Mouse (Mus musculus) neural tube, embryonic 14.5 days (tissue): ENCODE measurements at regions not wholly inside any gene's neighbourhood (a gene's known extent, or its start where the extent isn't known, plus 50 kb on each side); places are given as distances from the start of the nearest gene placed in this dataset.

ENCODE experiments used
- ATAC-seq: fragments of 200-750 bp; cut with Nextera tagmentation; 2 replicates; pipeline ENCODE4 v1.8.0; 2017; ENCODE audit warnings: low read depth, mild to moderate bottlenecking, moderate TSS enrichment, moderate library complexity
- H3K27ac ChIP-seq: fragments of 300-500 bp; sonication (generic); 2 replicates; pipeline ENCODE4 v1.5.1; 2014; ENCODE audit warnings: low read depth, mild to moderate bottlenecking, control low read depth, low read length, moderate library complexity, mixed read lengths
- H3K27me3 ChIP-seq: fragments of 300-500 bp; sonication (generic); 2 replicates; pipeline ENCODE4 v1.6.1; 2014; ENCODE audit warnings: low read length; ENCODE audit not compliant: control insufficient read depth, insufficient read depth
- H3K36me3 ChIP-seq: fragments of 300-500 bp; sonication (generic); 2 replicates; pipeline ENCODE4 v1.6.1; 2014; ENCODE audit warnings: low read length, mixed read lengths; ENCODE audit not compliant: control insufficient read depth, insufficient read depth
- H3K4me1 ChIP-seq: fragments of 300-500 bp; sonication (generic); 2 replicates; pipeline ENCODE4 v1.6.1; 2014; ENCODE audit warnings: low read length; ENCODE audit not compliant: control insufficient read depth, insufficient read depth
- H3K4me2 ChIP-seq: fragments of 300-500 bp; sonication (generic); 2 replicates; pipeline ENCODE4 v1.6.1; 2014; ENCODE audit warnings: mild to moderate bottlenecking, low read depth, low read length, control low read depth
- H3K4me3 ChIP-seq: fragments of 300-500 bp; sonication (generic); 2 replicates; pipeline ENCODE4 v1.5.1; 2014; ENCODE audit warnings: low read depth, low read length, control low read depth, mixed read lengths
- H3K9ac ChIP-seq: fragments of 300-500 bp; sonication (generic); replicated peaks from 2 replicates; pipeline ENCODE4 v1.6.1; 2014; ENCODE audit warnings: low read depth, mild to moderate bottlenecking, control low read depth, low read length, mixed read lengths
- H3K9me3 ChIP-seq: fragments of 300-500 bp; sonication (generic); 2 replicates; pipeline ENCODE4 v1.6.1; 2016; ENCODE audit warnings: low read length; ENCODE audit not compliant: control insufficient read depth
- WGBS: fragments of 180-500 bp; shearing (Covaris S2); extraction: QIAGEN DNeasy Blood & Tissue Kit; methylation state at CpG from one replicate; pipeline ENCODE4 v1.1.7; 2014; 5-methylcytosine and 5-hydroxymethylcytosine counted together

DNA sequence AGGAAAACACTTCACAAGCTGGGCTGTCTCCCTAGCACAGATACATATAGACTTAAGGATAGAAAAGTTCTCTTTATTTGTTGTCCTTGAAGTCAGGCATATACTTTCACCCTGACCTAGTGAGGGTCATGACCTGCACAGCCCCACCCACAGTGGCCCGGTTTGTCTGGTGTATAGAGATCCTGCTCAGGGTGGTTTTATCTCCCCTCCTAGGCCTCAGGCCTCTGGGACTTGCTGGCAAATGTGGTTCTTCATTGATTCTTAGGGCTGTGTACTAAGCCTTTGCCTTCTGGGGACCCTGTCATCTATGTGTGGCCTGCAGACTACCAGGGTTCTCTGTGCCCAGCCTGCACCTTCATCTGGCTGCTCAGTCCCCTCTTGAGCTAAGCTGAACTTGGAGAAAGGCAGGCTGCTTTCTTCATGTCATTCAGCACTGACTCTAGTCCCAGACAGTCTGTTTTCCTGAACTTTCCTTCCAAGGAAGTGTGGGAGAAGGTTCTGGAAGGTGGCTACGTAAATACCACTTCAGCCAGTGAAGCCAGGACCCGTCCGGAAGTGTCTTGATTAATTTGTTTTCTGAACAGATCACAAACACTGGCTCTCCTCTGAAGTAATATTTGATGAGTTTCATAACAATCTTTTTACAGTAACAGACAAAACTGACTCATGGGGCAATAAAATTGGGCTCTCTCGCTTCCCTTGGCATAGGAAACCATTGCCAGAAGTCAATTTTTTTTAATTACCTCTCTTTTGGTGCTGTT is 135.0 kb upstream of the Dapk1 start:
- WGBS: 84% methylated on average over 5 of the region's 5 CpGs
- no peak overlapping the region for H3K4me2 ChIP-seq
- no peak for ATAC-seq
- H3K4me1 ChIP-seq: no peaks in the 10 kb centered on the region
- H3K36me3 ChIP-seq: no peaks in the 10 kb centered on the region
- no peak overlapping the region for H3K27ac ChIP-seq
- no peaks in the 10 kb centered on the region for H3K9me3 ChIP-seq
- no peak overlapping the region for H3K4me3 ChIP-seq
- no peaks in the 10 kb centered on the region for H3K27me3 ChIP-seq
- no peak overlapping the region for H3K9ac ChIP-seq

DNA sequence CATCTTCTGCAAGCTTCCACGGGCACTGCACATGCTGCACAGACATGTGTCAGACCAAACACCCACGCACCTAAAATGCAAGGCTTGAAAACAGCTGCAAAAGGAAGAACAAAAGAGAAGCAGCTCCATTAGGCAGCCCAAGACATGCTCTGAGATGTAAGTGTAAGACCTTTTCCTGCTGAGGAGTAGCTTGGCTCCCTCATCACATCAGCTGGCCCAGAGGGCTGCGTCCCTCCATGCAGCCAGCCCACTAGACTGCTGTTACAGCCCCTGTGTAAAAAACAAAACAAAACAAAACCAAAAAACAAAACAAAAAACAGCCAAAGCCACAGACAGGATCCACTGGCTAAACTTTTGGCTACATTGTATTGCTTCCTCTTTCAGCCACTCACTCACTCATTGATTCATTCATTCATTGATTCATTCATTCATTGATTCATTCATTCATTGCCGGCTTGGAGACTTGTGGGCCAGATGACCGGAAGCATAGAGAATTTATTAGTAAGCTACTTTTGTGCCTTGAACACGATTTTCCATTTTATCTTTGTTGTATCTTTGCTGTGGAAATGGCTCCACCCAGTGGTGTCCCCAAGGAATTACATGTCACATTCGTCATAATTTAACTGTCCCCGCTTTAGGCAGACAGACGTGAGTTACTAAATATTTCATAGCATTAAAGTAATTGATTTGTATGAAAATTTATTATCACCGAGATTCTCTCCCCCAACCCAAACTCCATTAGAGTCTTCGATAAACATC is 133.7 kb upstream of the Dapk1 start:
- Histone ChIP-seq H3K36me3 (no peaks in the 10 kb centered on the region), H3K27ac (no peak overlapping the region), H3K4me2 (no peak overlapping the region), H3K4me1 (no peaks in the 10 kb centered on the region), H3K27me3 (no peaks in the 10 kb centered on the region), H3K9me3 (no peaks in the 10 kb centered on the region), H3K9ac (no peak overlapping the region), H3K4me3 (no peak overlapping the region)
- 21% methylated on average over 11 of the region's 11 CpGs for WGBS
- ATAC-seq: no peak

DNA sequence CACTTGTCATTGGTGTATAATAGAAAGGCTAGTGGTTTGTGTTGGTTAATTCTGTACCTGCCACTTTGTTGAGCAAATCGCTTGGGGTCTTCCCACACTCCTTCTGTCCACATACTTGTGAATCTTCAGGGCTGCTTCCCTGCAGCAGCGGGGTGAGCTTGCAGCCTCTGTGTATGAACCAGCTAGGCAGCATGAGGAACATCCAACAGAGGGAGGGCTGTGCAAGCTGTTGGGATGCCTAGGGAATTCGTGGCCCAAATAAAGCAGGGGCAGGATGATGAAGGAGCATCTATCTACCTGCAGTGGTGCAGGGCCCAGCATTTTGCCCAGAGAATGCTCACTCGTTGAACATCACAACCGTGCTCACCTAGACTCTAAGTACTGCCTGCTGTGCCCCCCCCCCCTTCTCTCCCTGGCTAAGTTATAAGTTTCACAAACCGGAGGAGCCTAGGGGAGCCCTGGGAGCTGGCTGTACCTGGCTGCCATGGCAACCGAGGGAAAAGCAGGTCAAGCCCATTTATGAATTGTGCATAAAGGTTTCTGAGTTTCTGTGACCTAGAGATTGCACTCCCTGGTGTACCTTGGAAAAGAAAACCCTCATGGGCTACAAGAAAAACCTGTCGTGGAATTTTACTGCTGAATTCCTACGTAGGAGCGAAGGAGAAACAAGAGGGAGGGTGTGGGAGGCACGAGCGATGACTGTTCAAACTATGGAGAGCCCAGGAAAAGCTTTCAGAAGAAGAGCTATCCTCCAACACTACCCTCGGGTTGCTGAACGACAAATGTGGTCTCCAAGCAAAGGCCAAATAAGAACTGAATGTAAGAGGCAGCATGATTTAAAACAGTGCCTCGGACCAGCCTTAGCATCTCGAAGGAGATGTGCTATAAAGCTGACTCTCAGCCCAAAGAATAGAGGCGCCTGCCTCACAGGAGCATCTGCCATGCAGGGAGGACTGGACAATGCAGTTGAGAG is 131.0 kb upstream of the Dapk1 start:
- no peak for ATAC-seq
- Histone ChIP-seq H3K27me3 (no peaks in the 10 kb centered on the region), H3K4me2 (no peak overlapping the region), H3K27ac (no peak overlapping the region), H3K9ac (no peak overlapping the region), H3K4me1 (no peaks in the 10 kb centered on the region), H3K9me3 (no peaks in the 10 kb centered on the region), H3K4me3 (no peak overlapping the region), H3K36me3 (no peaks in the 10 kb centered on the region)
- WGBS: 75% methylated on average over 17 of the region's 17 CpGs

DNA sequence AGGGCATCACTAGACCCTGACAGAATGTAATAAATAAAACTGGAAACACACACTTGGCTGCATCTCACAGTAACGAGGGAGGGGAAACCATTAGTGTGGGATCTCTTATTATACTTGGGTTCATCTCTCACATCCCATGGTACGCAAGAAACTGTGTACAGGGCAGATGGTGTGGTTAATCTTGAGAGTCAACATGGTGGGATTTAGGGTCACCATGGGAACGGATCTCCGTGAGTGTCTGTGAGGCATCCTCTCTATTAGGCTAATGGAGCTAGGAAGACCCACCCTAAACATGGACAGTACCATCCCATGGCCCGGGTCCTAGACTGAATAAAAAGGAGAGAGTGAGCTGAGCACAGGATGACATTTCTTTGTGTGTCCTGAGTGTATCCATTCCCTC is 130.1 kb upstream of the Dapk1 start:
- no peak overlapping the region for H3K9ac ChIP-seq
- no peaks in the 10 kb centered on the region for H3K9me3 ChIP-seq
- no peaks in the 10 kb centered on the region for H3K36me3 ChIP-seq
- no peak for ATAC-seq
- H3K4me1 ChIP-seq: no peaks in the 10 kb centered on the region
- H3K27ac ChIP-seq: no peak overlapping the region
- WGBS: 63% methylated on average over 5 of the region's 5 CpGs
- no peak overlapping the region for H3K4me2 ChIP-seq
- no peak overlapping the region for H3K4me3 ChIP-seq
- no peaks in the 10 kb centered on the region for H3K27me3 ChIP-seq

DNA sequence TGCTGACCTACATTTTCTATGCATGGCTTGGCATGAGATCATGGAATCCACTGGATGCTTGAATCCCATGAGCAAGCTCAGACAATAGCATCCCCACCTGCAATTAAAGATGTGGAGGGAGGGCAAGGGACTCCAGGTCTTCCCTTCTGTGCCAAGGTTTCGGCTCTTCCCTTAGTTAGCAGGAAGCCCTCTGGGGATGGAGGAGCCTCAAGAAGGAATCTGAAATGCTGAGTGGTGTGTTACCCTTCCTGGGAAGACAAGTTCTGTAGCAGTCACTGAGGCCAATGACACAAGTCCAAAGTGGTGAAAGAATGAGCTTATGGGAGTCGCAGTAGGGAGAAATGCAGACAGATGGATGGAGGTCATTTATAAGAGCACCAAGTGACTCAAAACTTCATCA is 125.4 kb upstream of the Dapk1 start:
- H3K27ac ChIP-seq: no peak overlapping the region
- H3K36me3 ChIP-seq: no peaks in the 10 kb centered on the region
- H3K4me3 ChIP-seq: no peak overlapping the region
- H3K4me1 ChIP-seq: peaks cover 10% of the 10 kb centered on the region
- no peak overlapping the region for H3K9ac ChIP-seq
- H3K27me3 ChIP-seq: no peaks in the 10 kb centered on the region
- H3K9me3 ChIP-seq: no peaks in the 10 kb centered on the region
- H3K4me2 ChIP-seq: no peak overlapping the region
- WGBS: 95% methylated on average over 2 of the region's 2 CpGs
- ATAC-seq: no peak

DNA sequence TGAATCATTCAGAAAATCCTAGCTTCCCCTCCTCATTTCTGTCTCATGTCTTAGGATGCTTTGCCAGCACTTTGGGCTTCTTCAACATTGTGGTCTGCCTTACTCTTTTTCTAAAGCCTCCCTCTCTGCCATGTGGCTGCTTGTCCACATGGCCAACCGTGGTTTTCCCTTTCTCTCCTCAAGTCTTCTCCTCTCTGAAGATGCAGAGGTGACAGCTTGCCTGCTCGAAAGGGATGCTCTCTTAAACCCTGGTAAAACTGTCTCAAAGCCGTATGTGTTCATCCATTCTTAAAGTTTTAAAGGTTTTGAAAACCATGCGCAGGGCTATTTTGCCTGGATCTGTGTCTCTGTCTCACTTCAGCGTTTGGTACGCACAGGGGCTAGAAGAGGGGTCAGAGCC is 123.4 kb upstream of the Dapk1 start:
- Histone ChIP-seq H3K9me3 (no peaks in the 10 kb centered on the region), H3K4me3 (no peak overlapping the region), H3K27me3 (no peaks in the 10 kb centered on the region), H3K9ac (no peak overlapping the region), H3K27ac (no peak overlapping the region), H3K4me1 (peaks cover 10% of the 10 kb centered on the region), H3K4me2 (no peak overlapping the region), H3K36me3 (no peaks in the 10 kb centered on the region)
- no peak for ATAC-seq
- WGBS: 79% methylated on average over 6 of the region's 6 CpGs

DNA sequence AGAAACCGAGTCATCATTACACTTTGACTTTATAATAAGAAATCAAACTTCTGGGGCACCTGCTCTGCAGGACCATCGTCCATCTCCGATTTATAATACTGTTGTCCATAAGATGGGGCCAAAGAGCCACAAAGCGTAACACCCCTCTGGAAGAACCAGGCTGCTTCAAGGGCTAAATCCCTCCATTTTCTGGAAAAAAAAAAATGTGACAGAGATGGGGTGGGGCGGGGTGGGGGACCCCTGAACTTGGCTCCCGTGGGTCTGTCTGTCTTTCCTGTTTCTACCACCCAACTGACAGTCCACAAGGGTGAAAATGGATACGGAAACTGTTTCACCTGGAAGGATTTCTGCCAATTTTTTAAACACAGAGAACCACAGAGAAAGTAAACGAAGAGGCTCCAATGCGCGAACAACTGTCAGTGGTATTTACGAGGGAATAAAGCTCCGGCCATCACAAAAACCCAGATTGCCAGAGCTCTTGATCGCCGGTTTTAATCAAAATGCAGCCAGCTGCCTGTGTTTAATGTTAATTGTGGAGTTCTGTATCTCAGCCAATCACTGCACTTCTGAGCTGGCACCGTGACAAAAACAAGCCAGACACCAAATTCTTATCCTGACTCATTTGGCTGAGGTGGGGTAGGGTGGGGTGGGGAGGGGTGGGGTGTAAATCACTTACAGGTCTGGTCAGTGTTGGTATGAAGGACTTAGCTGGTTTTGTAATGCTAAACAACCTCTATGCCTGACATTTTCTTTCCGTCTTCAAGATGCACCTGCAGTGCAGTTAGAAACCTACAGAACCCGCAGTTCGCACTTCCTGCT is 122.5 kb upstream of the Dapk1 start:
- Histone ChIP-seq H3K4me2 (peak overlapping the region; percentile 56), H3K27ac (no peak overlapping the region), H3K9me3 (no peaks in the 10 kb centered on the region), H3K4me1 (peaks cover 10% of the 10 kb centered on the region), H3K27me3 (no peaks in the 10 kb centered on the region), H3K36me3 (no peaks in the 10 kb centered on the region), H3K9ac (no peak overlapping the region), H3K4me3 (peak overlapping the region; percentile 18)
- 4% methylated on average over 18 of the region's 18 CpGs for WGBS
- peak; percentile 56 for ATAC-seq

DNA sequence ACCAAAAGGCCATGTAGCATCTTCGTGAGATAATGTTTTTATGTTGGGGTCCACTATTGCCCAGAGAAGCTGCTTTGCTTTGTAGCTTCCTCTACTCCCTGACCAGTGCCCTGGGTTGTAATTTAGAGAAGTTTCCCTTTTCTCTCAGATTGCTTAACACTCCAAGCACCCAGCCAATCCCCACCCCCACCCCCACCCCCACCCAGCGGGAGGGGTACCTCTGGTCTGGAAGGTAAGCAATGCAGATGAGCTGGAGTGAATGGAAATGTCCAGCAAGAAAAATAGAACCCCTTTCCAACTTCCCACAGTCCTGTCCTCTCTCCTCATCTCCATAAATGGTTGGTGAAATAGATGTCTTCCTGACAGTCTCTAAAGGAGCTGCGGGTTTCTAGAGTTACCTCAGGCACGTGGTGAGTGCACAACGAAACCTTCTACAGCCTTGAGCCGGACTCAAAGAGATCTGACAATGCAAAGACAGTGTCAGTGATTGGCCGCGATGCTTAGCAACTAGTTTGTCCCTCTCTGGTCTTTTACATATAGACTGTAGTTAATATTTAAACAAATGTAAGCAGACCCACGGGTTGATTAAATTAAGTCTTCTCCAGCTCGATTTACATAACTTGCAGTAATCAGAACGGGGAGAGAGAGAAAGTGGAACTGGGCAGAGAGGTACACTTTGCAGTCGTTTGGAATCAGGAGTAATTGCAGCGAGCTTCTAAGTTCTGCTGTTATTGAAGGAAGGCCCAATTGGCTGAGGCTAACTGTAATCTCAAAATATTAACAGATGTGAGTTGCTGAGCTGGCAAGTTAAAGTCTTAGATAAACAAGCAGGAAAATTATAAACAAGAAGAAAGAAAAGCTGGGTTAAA is 121.7 kb upstream of the Dapk1 start:
- peak; percentile 36 for ATAC-seq
- no peaks in the 10 kb centered on the region for H3K36me3 ChIP-seq
- H3K27me3 ChIP-seq: no peaks in the 10 kb centered on the region
- H3K27ac ChIP-seq: no peak overlapping the region
- no peaks in the 10 kb centered on the region for H3K9me3 ChIP-seq
- 11% methylated on average over 13 of the region's 13 CpGs for WGBS
- H3K9ac ChIP-seq: no peak overlapping the region
- H3K4me1 ChIP-seq: peaks cover 10% of the 10 kb centered on the region
- no peak overlapping the region for H3K4me3 ChIP-seq
- peak overlapping the region; percentile 56 for H3K4me2 ChIP-seq
